Mouse (Mus musculus) kidney, embryonic 16.5 days (tissue): ENCODE data around the gene Ankrd13a. TPM values are rescaled to one million over a fixed set of nuclear protein-coding genes. Genes with fewer than 3 reads are reported as not detected.

Experiments
- ATAC-seq: fragments of 200-750 bp; cut with Nextera tagmentation; 2 replicates; pipeline ENCODE4 v1.8.0; 2017; ENCODE audit warnings: moderate TSS enrichment; ENCODE audit not compliant: low FRiP score, low TSS enrichment
- H3K27ac ChIP-seq: fragments of 300-500 bp; sonication (generic); 2 replicates; pipeline ENCODE4 v1.5.1; 2014; ENCODE audit warnings: low read length
- H3K27me3 ChIP-seq: fragments of 300-500 bp; sonication (generic); 2 replicates; pipeline ENCODE4 v1.6.1; 2014; ENCODE audit warnings: low read length, control low read depth, mixed read lengths; ENCODE audit not compliant: insufficient read depth
- H3K36me3 ChIP-seq: fragments of 300-500 bp; sonication (generic); 2 replicates; pipeline ENCODE4 v1.6.1; 2014; ENCODE audit warnings: low read length, control low read depth, mixed read lengths; ENCODE audit not compliant: insufficient read depth
- H3K4me1 ChIP-seq: fragments of 300-500 bp; sonication (generic); 2 replicates; pipeline ENCODE4 v1.6.1; 2014; ENCODE audit warnings: low read length, control low read depth, mixed read lengths; ENCODE audit not compliant: insufficient read depth
- H3K4me2 ChIP-seq: fragments of 300-500 bp; sonication (generic); replicated peaks from 2 replicates; pipeline ENCODE4 v1.6.1; 2014; ENCODE audit warnings: low read depth, low read length
- H3K4me3 ChIP-seq: fragments of 300-500 bp; sonication (generic); 2 replicates; pipeline ENCODE4 v1.5.1; 2014; ENCODE audit warnings: mild to moderate bottlenecking, low read length
- H3K9ac ChIP-seq: fragments of 300-500 bp; sonication (generic); replicated peaks from 2 replicates; pipeline ENCODE4 v1.6.1; 2014; ENCODE audit warnings: low read length
- H3K9me3 ChIP-seq: fragments of 300-500 bp; sonication (generic); 2 replicates; pipeline ENCODE4 v1.6.1; 2016; ENCODE audit warnings: low read length, control low read depth
- WGBS: fragments of 180-500 bp; shearing (Covaris S2); extraction: QIAGEN DNeasy Blood & Tissue Kit; methylation state at CpG from one replicate; pipeline ENCODE4 v1.1.7; 2014; 5-methylcytosine and 5-hydroxymethylcytosine counted together
- polyA plus RNA-seq: library from polyadenylated mRNA; unstranded; fragments of >200 nt; fragmentation: Nextera tagmentation; extraction: Ambion mirVana; gene quantifications from 2 replicates; pipeline ENCODE4 v1.2.1, GENCODE M21; 2015

Gene Ankrd13a
- 15.6 and 33.9 TPM in 2 replicates for polyA plus RNA-seq

- H3K9ac ChIP-seq: peak within 1 kb of the TSS; percentile 96
- ATAC-seq: peak; percentile 89
- H3K27ac ChIP-seq: peak within 1 kb of the TSS; percentile 90
- peak within 1 kb of the TSS; percentile 85 for H3K4me3 ChIP-seq
- H3K4me2 ChIP-seq: peak within 1 kb of the TSS; percentile 98
- H3K4me1 ChIP-seq: peaks cover 25% of the 10 kb centered on the region
- H3K9me3 ChIP-seq: no peaks in the 10 kb centered on the region
- WGBS: under 1% methylated on average over 64 of the region's 73 CpGs
- no peaks in the 10 kb centered on the region for H3K36me3 ChIP-seq
- no peaks in the 10 kb centered on the region for H3K27me3 ChIP-seq
Observed at GRCm38 (mm10) chr5:114774403-114775051, at the start of gene Ankrd13a. Gene Ankrd13a, plus strand, starts transcription at chr5:114774677.

GRCm38 (mm10) chr5:114728160-114728559 is 46.3 kb upstream of the Ankrd13a start:
- H3K27ac ChIP-seq: no peak overlapping the region
- H3K4me3 ChIP-seq: no peak overlapping the region
- no peaks in the 10 kb centered on the region for H3K27me3 ChIP-seq
- H3K9me3 ChIP-seq: peaks cover 6% of the 10 kb centered on the region; the same call in 1 of the 2 replicates
- ATAC-seq: no peak
- H3K36me3 ChIP-seq: peaks cover 44% of the 10 kb centered on the region
- WGBS: 82% methylated on average over 10 of the region's 10 CpGs
- H3K4me2 ChIP-seq: no peak overlapping the region
- H3K4me1 ChIP-seq: peaks cover 6% of the 10 kb centered on the region
- no peak overlapping the region for H3K9ac ChIP-seq

- H3K4me1 ChIP-seq: peaks cover 6% of the 10 kb centered on the region
- H3K27ac ChIP-seq: no peak overlapping the region
- WGBS: 39% methylated on average over 10 of the region's 10 CpGs
- peaks cover 55% of the 10 kb centered on the region for H3K36me3 ChIP-seq
- H3K27me3 ChIP-seq: no peaks in the 10 kb centered on the region
- no peak overlapping the region for H3K9ac ChIP-seq
- H3K9me3 ChIP-seq: no peaks in the 10 kb centered on the region
- peak; percentile 64; the same call in 1 of the 2 replicates for ATAC-seq
- H3K4me3 ChIP-seq: no peak overlapping the region
- H3K4me2 ChIP-seq: no peak overlapping the region
Observed at GRCm38 (mm10) chr5:114730129-114730528, 44.3 kb upstream of the Ankrd13a start.

GRCm38 (mm10) chr5:114731498-114731897 is 43.0 kb upstream of the Ankrd13a start:
- WGBS: 56% methylated on average over 6 of the region's 6 CpGs
- 0 out of 2 replicates have a peak, but pooled peaks have one; percentile 17 for ATAC-seq

GRCm38 (mm10) chr5:114731969-114732368 is 42.5 kb upstream of the Ankrd13a start:
- ATAC-seq: no peak
- H3K27ac ChIP-seq: no peak overlapping the region
- H3K36me3 ChIP-seq: peaks cover 69% of the 10 kb centered on the region
- H3K4me3 ChIP-seq: no peak overlapping the region
- H3K9ac ChIP-seq: no peak overlapping the region
- no peaks in the 10 kb centered on the region for H3K9me3 ChIP-seq
- WGBS: 84% methylated on average over 15 of the region's 15 CpGs
- H3K4me1 ChIP-seq: peaks cover 6% of the 10 kb centered on the region
- no peak overlapping the region for H3K4me2 ChIP-seq
- H3K27me3 ChIP-seq: no peaks in the 10 kb centered on the region

More at GRCm38 (mm10) chr5:114731498-114731897, 43.0 kb upstream of the Ankrd13a start:
- Histone ChIP-seq H3K4me3 (no peak overlapping the region), H3K36me3 (peaks cover 65% of the 10 kb centered on the region), H3K4me2 (no peak overlapping the region), H3K27me3 (no peaks in the 10 kb centered on the region), H3K27ac (no peak overlapping the region), H3K9ac (no peak overlapping the region), H3K4me1 (peaks cover 6% of the 10 kb centered on the region), H3K9me3 (no peaks in the 10 kb centered on the region)

GRCm38 (mm10) chr5:114733606-114734005 is 40.9 kb upstream of the Ankrd13a start:
- no peak overlapping the region for H3K4me3 ChIP-seq
- H3K27me3 ChIP-seq: no peaks in the 10 kb centered on the region
- no peaks in the 10 kb centered on the region for H3K9me3 ChIP-seq
- H3K27ac ChIP-seq: no peak overlapping the region
- ATAC-seq: no peak
- no peak overlapping the region for H3K4me2 ChIP-seq
- no peak overlapping the region for H3K9ac ChIP-seq
- H3K36me3 ChIP-seq: peaks cover 75% of the 10 kb centered on the region
- H3K4me1 ChIP-seq: peaks cover 9% of the 10 kb centered on the region
- 82% methylated on average over 15 of the region's 15 CpGs for WGBS

- H3K4me2 ChIP-seq: no peak overlapping the region
- no peaks in the 10 kb centered on the region for H3K9me3 ChIP-seq
- 66% methylated on average over 21 of the region's 21 CpGs for WGBS
- H3K9ac ChIP-seq: no peak overlapping the region
- peaks cover 8% of the 10 kb centered on the region for H3K4me1 ChIP-seq
- peaks cover 64% of the 10 kb centered on the region for H3K36me3 ChIP-seq
- no peak overlapping the region for H3K27ac ChIP-seq
- H3K27me3 ChIP-seq: no peaks in the 10 kb centered on the region
- H3K4me3 ChIP-seq: no peak overlapping the region
- ATAC-seq: peak; percentile 33; the same call in 1 of the 2 replicates
Observed at GRCm38 (mm10) chr5:114737090-114737887, 37.2 kb upstream of the Ankrd13a start.

GRCm38 (mm10) chr5:114738707-114739241 is 35.7 kb upstream of the Ankrd13a start:
- Histone ChIP-seq H3K4me2 (no peak overlapping the region), H3K9me3 (no peaks in the 10 kb centered on the region), H3K4me3 (no peak overlapping the region), H3K36me3 (peaks cover 65% of the 10 kb centered on the region), H3K27me3 (no peaks in the 10 kb centered on the region), H3K27ac (peak overlapping the region; percentile 17), H3K4me1 (peaks cover 8% of the 10 kb centered on the region), H3K9ac (no peak overlapping the region)
- 78% methylated on average over 12 of the region's 12 CpGs for WGBS
- ATAC-seq: peak; percentile 44

GRCm38 (mm10) chr5:114740595-114740994 is 33.9 kb upstream of the Ankrd13a start:
- Histone ChIP-seq H3K9ac (no peak overlapping the region), H3K9me3 (no peaks in the 10 kb centered on the region), H3K4me3 (no peak overlapping the region), H3K4me2 (no peak overlapping the region), H3K4me1 (peaks cover 8% of the 10 kb centered on the region), H3K27me3 (no peaks in the 10 kb centered on the region), H3K36me3 (peaks cover 69% of the 10 kb centered on the region), H3K27ac (no peak overlapping the region)
- no peak for ATAC-seq
- 73% methylated on average over 4 of the region's 4 CpGs for WGBS
